Mouse (Mus musculus) kidney, postnatal 25 days (tissue): ENCODE measurements around the gene U2af1.
"Not testable (repeated sequence)": the region's sequence is repeated elsewhere in the genome, so short reads cannot be mapped to it uniquely, and the experiment has no call there.

Source experiments
- DNase-seq, 2 experiments: peaks; one replicate each; pipeline ENCODE4 v3.0.0; 2021; ENCODE audit warnings: mixed read lengths in 2 of 2

U2af1 gene

GRCm38 (mm10) chr17:31613086-31613755 lies 45.5 kb downstream of the U2af1 start:
- no peak for DNase-seq

- no peak for DNase-seq
Measured at GRCm38 (mm10) chr17:31609895-31610294, 48.8 kb downstream of the U2af1 start.

GRCm38 (mm10) chr17:31609173-31609572 lies 49.5 kb downstream of the U2af1 start:
- DNase-seq: not testable (repeated sequence)

- DNase-seq: peak in 1 of 2 experiments; percentile 53
Measured at GRCm38 (mm10) chr17:31607256-31607951, 51.3 kb downstream of the U2af1 start.

- DNase-seq: peak in 1 of 2 experiments; percentile 28
Measured at GRCm38 (mm10) chr17:31606424-31606823, 52.3 kb downstream of the U2af1 start.

- DNase-seq: peak; percentile 30 to 55
Measured at GRCm38 (mm10) chr17:31598593-31598992, 60.1 kb downstream of the U2af1 start.

GRCm38 (mm10) chr17:31597957-31598356 lies 60.7 kb downstream of the U2af1 start:
- DNase-seq: peak; percentile 45 to 57
